Mouse (Mus musculus) liver, adult 10 weeks (tissue): ENCODE data around the gene Rab40c. TPM values are rescaled to one million over a fixed set of nuclear protein-coding genes. Genes with fewer than 3 reads are reported as not detected.

ENCODE experiments used
- polyA plus RNA-seq: library from polyadenylated mRNA; stranded (reverse); fragments of 350-450 nt; fragmentation: Illumina TruSeq; extraction: RNeasy Lipid Tissue Mini Kit (QIAGEN cat#74804); gene quantifications from one replicate; pipeline ENCODE4 v1.2.3, GENCODE M21; 2014; ENCODE audit warnings: low read depth, low replicate concordance

Gene Rab40c
- polyA plus RNA-seq = 0.74 TPM

GRCm38 (mm10) chr17:25919144-25919785 is at the start of gene Rab40c:
Gene Rab40c (minus strand): TSS chr17:25919727.

DNA sequence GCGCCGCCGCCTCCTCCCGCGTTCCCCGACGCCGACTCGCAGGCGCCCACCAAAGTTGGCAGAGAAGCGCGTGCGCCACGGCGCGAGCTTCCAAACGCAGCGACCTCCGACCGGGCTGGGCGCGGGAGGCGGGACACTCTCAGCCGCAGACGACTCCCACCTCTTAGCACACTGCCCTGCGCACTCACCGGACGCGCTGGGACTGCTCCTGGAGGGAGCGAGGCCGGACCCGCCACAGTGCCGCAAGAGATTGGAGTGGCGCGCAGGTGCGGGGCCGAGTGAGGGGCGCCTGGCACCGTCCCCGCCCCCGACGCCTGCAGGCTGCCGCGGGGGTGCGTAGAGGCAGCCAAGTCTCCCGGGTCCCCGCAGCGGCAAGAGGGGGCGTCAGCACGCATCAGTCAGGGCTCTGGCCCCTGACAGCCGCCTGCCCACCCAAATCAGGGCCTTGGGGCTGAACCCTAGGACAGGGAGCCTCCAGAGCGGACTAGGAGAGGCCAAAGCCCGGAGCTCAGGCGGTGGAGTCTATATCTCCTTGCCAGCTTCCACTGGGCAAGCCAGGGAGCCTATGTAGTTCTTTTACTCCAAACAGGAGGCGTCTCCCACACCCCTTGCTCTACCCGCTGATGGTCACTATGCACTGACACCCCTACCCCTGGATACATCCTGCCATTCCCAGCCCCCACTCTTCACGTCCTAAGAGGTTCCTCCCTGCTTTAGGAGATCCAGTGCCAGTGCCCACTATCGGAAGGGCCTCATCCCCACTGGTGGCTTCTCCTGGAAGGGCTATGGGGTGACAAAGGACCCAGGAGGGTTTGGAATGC is 32.5 kb upstream of the Rab40c start, which contains the start of gene A930017K11Rik:
A930017K11Rik (minus strand) TSS at position 763 of the 821 bp plus-strand sequence.

GRCm38 (mm10) chr17:25944366-25945163 is 25.0 kb upstream of the Rab40c start, which contains the start of the genes Pigq and Nhlrc4:
Gene Pigq (minus strand): TSS chr17:25944936.
Gene Nhlrc4 (minus strand): TSS chr17:25944961.

DNA sequence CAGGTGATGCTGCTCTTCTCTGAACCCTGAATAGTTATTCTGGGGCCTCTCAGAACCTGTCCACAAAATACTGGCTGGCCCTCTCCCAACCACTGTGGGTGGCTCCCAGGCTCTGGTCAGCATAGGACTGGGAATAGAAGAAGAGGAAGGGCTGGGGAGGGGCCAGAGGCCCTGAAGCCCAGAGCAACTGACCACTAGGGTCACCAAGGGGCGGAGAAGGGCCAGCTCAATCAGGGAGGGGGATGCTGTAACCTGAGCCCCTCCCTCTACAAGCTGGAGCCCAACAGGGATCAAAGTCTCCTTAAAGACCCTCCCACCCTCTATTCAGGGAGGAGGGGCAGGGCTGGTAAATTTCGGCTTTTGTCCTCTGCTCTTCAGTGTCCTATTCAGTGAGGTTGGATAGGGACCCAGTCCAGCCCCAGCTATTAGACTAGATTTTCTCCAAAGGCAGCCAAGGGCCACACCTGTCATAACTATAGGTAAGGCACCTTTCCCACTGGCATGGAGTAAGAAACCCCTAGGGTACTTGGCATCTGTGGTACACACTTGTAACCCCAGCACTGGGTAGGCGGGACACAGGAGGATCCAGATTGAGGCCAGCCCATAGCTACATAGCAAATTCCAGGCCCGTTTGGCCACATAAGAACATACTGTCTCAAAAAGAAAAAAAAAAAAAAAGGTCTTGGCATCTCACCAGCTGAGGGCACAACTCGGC is 39.2 kb downstream of the Rab40c start, which contains the start of gene Wfikkn1:
Wfikkn1 (minus strand) TSS at position 663 of the 715 bp plus-strand sequence.

DNA sequence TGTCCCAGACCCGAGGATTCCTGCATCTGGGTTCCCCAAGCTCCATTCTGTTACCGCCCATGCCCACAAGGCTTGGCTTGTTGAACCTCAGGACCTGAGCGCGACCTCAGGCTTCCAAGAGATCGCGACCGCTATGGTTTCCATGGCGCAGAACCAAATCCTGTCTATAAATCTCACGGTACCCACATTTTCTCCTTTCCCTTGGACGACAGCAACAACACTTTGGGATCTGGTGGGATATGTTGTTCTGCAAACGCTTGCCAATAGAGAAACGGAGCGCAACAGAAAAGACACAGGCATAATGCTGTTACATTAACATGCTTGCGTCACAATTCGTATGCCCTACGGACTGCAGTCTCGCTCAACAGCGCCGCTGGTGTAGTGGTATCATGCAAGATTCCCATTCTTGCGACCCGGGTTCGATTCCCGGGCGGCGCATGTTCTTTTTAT is 44.8 kb downstream of the Rab40c start, which contains the start of gene Mettl26:
Mettl26 (plus strand) TSS at position 354 of the 450 bp plus-strand sequence.

GRCm38 (mm10) chr17:25868601-25869191 is 50.8 kb downstream of the Rab40c start, which contains the start of gene Mcrip2:
Gene Mcrip2 (minus strand): TSS chr17:25868764.

DNA sequence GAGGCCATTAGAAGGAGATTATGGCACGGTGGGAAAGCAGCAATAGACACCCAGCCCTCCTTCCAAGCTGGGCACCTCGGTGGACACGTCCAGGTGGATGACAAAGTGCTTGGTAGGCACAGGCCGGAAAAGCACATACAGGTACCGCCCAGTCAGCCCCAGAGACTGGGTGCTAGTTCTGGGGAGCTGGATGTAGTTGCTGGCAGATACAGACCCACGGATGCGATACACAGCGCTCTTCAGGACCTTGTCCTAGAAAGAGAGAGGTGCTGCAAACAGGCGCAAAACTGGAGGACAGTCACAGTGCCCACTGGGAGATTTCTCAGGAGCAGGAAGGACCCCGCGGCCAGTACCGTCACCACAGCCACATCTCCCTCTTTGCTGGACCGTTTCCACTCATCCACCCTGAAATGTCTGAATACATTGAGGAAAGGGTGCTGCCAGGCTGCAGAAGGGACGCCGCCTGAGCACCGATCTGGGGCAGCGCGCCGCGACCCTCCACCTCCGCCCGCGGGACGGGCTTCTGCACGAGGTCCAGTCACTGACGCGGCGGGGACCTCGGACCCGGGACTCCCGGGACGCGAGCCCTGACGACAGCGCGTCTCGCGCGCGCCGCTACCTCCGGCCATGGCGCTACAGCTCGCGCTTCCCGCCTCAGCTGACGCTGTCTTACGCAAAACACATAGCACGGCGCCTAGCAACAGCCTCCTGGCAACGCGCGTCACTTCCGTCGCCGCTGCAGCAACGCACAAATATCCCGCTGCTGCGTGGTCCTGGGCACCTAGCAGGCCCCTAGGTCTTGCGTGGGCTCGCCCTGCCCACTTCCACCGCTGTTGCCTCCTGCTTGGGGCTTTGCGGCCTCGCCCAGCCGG is 58.5 kb downstream of the Rab40c start, which contains the start of gene Wdr90:
Wdr90 (minus strand) TSS at position 670 of the 872 bp plus-strand sequence.

GRCm38 (mm10) chr17:25844396-25844901 is 75.1 kb downstream of the Rab40c start, which contains the start of gene Rhot2:
Gene Rhot2 (minus strand): TSS chr17:25844851.

DNA sequence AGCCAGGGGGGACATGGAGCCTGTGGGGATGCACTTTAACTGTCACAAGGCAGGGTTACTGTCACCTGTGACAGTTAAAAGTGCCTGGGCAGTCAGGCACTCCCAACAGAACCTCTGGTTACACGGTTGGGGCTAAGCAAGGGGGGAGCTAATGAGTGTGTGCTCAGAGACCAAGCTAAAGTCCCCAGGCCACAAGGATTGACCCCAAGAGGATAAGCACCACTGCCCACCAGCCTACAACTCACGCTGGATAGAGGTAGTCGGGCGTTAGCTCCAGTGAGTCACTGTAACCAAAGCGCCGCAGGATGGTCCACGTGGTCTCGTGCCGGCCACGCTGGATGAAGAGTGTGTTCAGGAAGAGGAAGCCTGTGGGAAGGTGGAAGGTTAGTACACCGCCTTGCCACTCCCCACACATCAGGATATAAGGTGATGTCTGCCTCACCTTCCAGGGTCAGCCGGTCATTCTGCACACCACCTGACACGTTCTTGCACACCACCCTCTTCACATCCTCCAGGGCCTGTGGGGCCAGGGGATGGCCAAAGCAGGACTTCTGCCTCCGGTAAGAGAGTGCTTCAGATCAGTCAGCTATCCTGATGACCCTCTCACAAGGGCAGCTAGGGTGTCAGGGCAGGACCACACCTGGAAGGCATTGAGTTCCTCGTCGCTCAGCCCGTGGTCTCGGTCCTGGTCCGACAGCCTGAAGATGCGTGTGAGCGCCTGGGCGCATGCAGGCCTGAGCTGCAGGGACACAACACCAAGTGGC is 78.2 kb downstream of the Rab40c start, which contains the start of gene Gm20683:
Gm20683 (minus strand) TSS at position 647 of the 764 bp plus-strand sequence.

GRCm38 (mm10) chr17:25837076-25837410 is 82.5 kb downstream of the Rab40c start, which contains the start of gene Rhbdl1:
Gene Rhbdl1 (minus strand): TSS chr17:25837295.

DNA sequence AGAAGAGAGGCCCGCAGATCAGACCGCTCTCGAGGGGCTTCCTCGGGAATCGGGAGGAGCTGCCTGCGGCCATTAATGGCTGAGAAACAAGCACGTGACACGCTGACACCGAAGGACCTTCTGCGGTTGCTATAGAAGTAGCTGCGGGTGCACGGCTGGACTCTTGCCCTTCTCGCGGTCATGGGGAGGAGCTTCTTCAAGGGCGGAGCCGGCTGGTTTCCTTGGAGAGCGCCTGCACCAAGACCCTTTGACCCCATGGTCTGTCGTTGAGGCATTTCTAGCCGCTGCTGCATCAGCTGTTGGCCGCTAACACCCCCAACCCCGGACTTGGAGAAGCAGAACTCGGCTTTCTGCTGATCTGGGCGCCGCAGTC is 86.2 kb downstream of the Rab40c start, which contains the start of gene Stub1:
Stub1 (minus strand) TSS at position 114 of the 373 bp plus-strand sequence.

Other genes starting within 250 kb of the Rab40c start
- not detected for gene Gng13, start 202.6 kb downstream of the Rab40c start, polyA plus RNA-seq
- not detected for gene Chtf18, start 192.3 kb downstream of the Rab40c start, polyA plus RNA-seq
- gene Rpusd1, start 192.1 kb downstream of the Rab40c start, polyA plus RNA-seq = not detected
- not detected for gene Mslnl, start 183.7 kb downstream of the Rab40c start, polyA plus RNA-seq
- 0.53 TPM for gene Msln, start 165.3 kb downstream of the Rab40c start, polyA plus RNA-seq
- 2.1 TPM for gene Narfl, start 146.0 kb downstream of the Rab40c start, polyA plus RNA-seq
- not detected for gene Haghl, start 134.1 kb downstream of the Rab40c start, polyA plus RNA-seq
- not detected for gene Ccdc78, start 133.1 kb downstream of the Rab40c start, polyA plus RNA-seq
- 0.32 TPM for gene Fam173a, start 126.8 kb downstream of the Rab40c start, polyA plus RNA-seq
- gene AC134908.4, start 124.1 kb downstream of the Rab40c start, polyA plus RNA-seq = 1.6 TPM
- gene Metrn, start 122.6 kb downstream of the Rab40c start, polyA plus RNA-seq = not detected
- gene Fbxl16, start 110.6 kb downstream of the Rab40c start, polyA plus RNA-seq = not detected
- 0.64 TPM for gene Wdr24, start 96.1 kb downstream of the Rab40c start, polyA plus RNA-seq
- 5.3 TPM for gene Jmjd8, start 90.9 kb downstream of the Rab40c start, polyA plus RNA-seq
- gene Stub1, start 86.3 kb downstream of the Rab40c start, polyA plus RNA-seq = 5.4 TPM
- gene Rhbdl1, start 82.4 kb downstream of the Rab40c start, polyA plus RNA-seq = not detected
- not detected for gene Gm20683, start 78.0 kb downstream of the Rab40c start, polyA plus RNA-seq
- 9.5 TPM for gene Rhot2, start 74.9 kb downstream of the Rab40c start, polyA plus RNA-seq
- 0.45 TPM for gene Wdr90, start 58.2 kb downstream of the Rab40c start, polyA plus RNA-seq
- gene Mcrip2, start 51.0 kb downstream of the Rab40c start, polyA plus RNA-seq = 3.8 TPM
- gene Mettl26, start 44.7 kb downstream of the Rab40c start, polyA plus RNA-seq = 13.0 TPM
- not detected for gene Wfikkn1, start 38.9 kb downstream of the Rab40c start, polyA plus RNA-seq
- 14.8 TPM for gene Pigq, start 25.2 kb upstream of the Rab40c start, polyA plus RNA-seq
- gene Nhlrc4, start 25.2 kb upstream of the Rab40c start, polyA plus RNA-seq = not detected
- gene A930017K11Rik, start 32.8 kb upstream of the Rab40c start, polyA plus RNA-seq = not detected
- 0.77 TPM for gene Capn15, start 66.1 kb upstream of the Rab40c start, polyA plus RNA-seq
- gene Rab11fip3, start 149.8 kb upstream of the Rab40c start, polyA plus RNA-seq = 2.0 TPM
- gene Decr2, start 170.6 kb upstream of the Rab40c start, polyA plus RNA-seq = 230 TPM
- gene Nme4, start 175.9 kb upstream of the Rab40c start, polyA plus RNA-seq = not detected
- gene Tmem8, start 193.6 kb upstream of the Rab40c start, polyA plus RNA-seq = 3.4 TPM
- 9.9 TPM for gene Mrpl28, start 203.8 kb upstream of the Rab40c start, polyA plus RNA-seq
- gene Axin1, start 219.0 kb upstream of the Rab40c start, polyA plus RNA-seq = 12.1 TPM